Mouse (Mus musculus) ES-E14 (cell line): ENCODE results near the gene Slc17a3. TPM values are rescaled to one million over a fixed set of nuclear protein-coding genes. Genes with fewer than 3 reads are reported as not detected.

Source experiments
- DNase-seq: peaks from one replicate; pipeline ENCODE4 v3.0.0-alpha.2; 2013; ENCODE audit warnings: low read depth, low spot score
- H3K27ac ChIP-seq: 2 replicates; pipeline ENCODE4 v1.5.1; 2012; ENCODE audit warnings: low read depth, mild to moderate bottlenecking, low read length, moderate library complexity, mixed read lengths; ENCODE audit not compliant: poor library complexity, insufficient read depth, severe bottlenecking
- H3K36me3 ChIP-seq: 2 replicates; pipeline ENCODE4 v1.6.1; 2012; ENCODE audit warnings: mild to moderate bottlenecking, low read length, moderate library complexity, mixed read lengths; ENCODE audit not compliant: control insufficient read depth, poor library complexity, insufficient read depth, severe bottlenecking
- H3K4me1 ChIP-seq, 2 experiments: fragments of 150-350 bp in 1 of 2; sonication (generic) in 1 of 2; 2 replicates each; pipeline ENCODE4 v1.6.1; 2012; ENCODE audit warnings: low read length in 2 of 2, mild to moderate bottlenecking in 1 of 2, mixed read lengths in 1 of 2; ENCODE audit not compliant: control insufficient read depth in 2 of 2, insufficient read depth in 2 of 2, poor library complexity in 1 of 2
- H3K4me3 ChIP-seq, 2 experiments: fragments of 150-350 bp in 1 of 2; sonication (generic) in 1 of 2; 2 replicates each; pipeline ENCODE4 v1.5.1; 2012; ENCODE audit warnings: low read length in 2 of 2, low read depth in 1 of 2, mild to moderate bottlenecking in 1 of 2, mixed read lengths in 1 of 2; ENCODE audit not compliant: insufficient read depth in 1 of 2, poor library complexity in 1 of 2, severe bottlenecking in 1 of 2
- H3K9ac ChIP-seq: 2 replicates; pipeline ENCODE4 v1.6.1; 2012; ENCODE audit warnings: low read depth, mild to moderate bottlenecking, low read length, mixed read lengths; ENCODE audit not compliant: poor library complexity, insufficient read depth, severe bottlenecking
- H3K9me3 ChIP-seq: fragments of 150-350 bp; sonication (generic); 2 replicates; pipeline ENCODE4 v1.6.1; 2012; ENCODE audit warnings: low read depth, mild to moderate bottlenecking, low read length; ENCODE audit not compliant: control insufficient read depth, insufficient read depth
- CHD2 ChIP-seq: IDR thresholded peaks from 2 replicates; pipeline ENCODE4 v1.6.1; 2014; ENCODE audit warnings: mild to moderate bottlenecking, low read depth, low read length, inconsistent platforms
- HCFC1 ChIP-seq: IDR thresholded peaks from 2 replicates; pipeline ENCODE4 v1.6.1; 2012; ENCODE audit warnings: low read length, inconsistent platforms, borderline replicate concordance; ENCODE audit not compliant: insufficient read depth
- MAFK ChIP-seq: IDR thresholded peaks from 2 replicates; pipeline ENCODE4 v1.6.1; 2014; ENCODE audit warnings: mild to moderate bottlenecking, low read depth, low read length, inconsistent platforms; ENCODE audit not compliant: insufficient read depth
- ZC3H11A ChIP-seq: IDR thresholded peaks from 2 replicates; pipeline ENCODE4 v1.6.1; 2012; ENCODE audit warnings: low read depth, mild to moderate bottlenecking, inconsistent platforms, low read length, borderline replicate concordance
- ZNF384 ChIP-seq: IDR thresholded peaks from 2 replicates; pipeline ENCODE4 v1.6.1; 2012; ENCODE audit warnings: low read depth, low read length, inconsistent platforms
- in situ Hi-C, 2 experiments: fragments of 600-800 bp; cut with MboI; formaldehyde crosslinking; loops; one replicate each; pipeline ENCODE4 v1.15.1; 2025; ENCODE audit warnings: low sequenced_read_pairs in 2 of 2, inconsistent platforms in 1 of 2; ENCODE audit not compliant: unreplicated experiment in 2 of 2
- total RNA-seq: library from RNA; depleted of rRNA; stranded (reverse); fragments of 300-350 nt; gene quantifications from 2 replicates; pipeline ENCODE4 v1.2.3, GENCODE M21; 2012

Slc17a3 gene
- total RNA-seq, 1 experiment, result not detected

GRCm38 (mm10) chr13:23816148-23816547 lies 23.1 kb upstream of the Slc17a3 start:
- TF ChIP-seq ZNF384, result no peak
- TF ChIP-seq HCFC1, result no peak
- no peak for TF ChIP-seq MAFK
- Histone ChIP-seq H3K9ac (no peak overlapping the region), H3K36me3 (no peaks in the 10 kb centered on the region), H3K27ac (no peak overlapping the region), H3K4me1 (no peaks in the 10 kb centered on the region), H3K4me3 (no peak overlapping the region), H3K9me3 (no peaks in the 10 kb centered on the region)
- DNase-seq, result no peak
- in situ Hi-C loops, result no loop called here

GRCm38 (mm10) chr13:23820179-23820940 lies 18.9 kb upstream of the Slc17a3 start:
- Histone ChIP-seq H3K4me3 (no peak overlapping the region), H3K36me3 (no peaks in the 10 kb centered on the region), H3K4me1 (no peaks in the 10 kb centered on the region), H3K9ac (no peak overlapping the region), H3K9me3 (no peaks in the 10 kb centered on the region), H3K27ac (no peak overlapping the region)
- in situ Hi-C loops, result no loop called here
- DNase-seq, result no peak
- TF ChIP-seq ZNF384, result no peak
- TF ChIP-seq CHD2, result no peak
- TF ChIP-seq ZC3H11A, result no peak
- no peak for TF ChIP-seq HCFC1
- TF ChIP-seq MAFK, result no peak

- no peak overlapping the region for H3K9ac ChIP-seq
- no peaks in the 10 kb centered on the region for H3K9me3 ChIP-seq
- in situ Hi-C loops, result no loop called here
- no peaks in the 10 kb centered on the region for H3K4me1 ChIP-seq
- TF ChIP-seq ZC3H11A (no peak), ZNF384 (no peak), HCFC1 (no peak), CHD2 (no peak), MAFK (no peak)
- DNase-seq, result no peak
- no peak overlapping the region for H3K4me3 ChIP-seq
- no peak overlapping the region for H3K27ac ChIP-seq
- H3K36me3 ChIP-seq, result no peaks in the 10 kb centered on the region
Measured at GRCm38 (mm10) chr13:23822213-23822612, 17.0 kb upstream of the Slc17a3 start.

- Histone ChIP-seq H3K4me3 (no peak overlapping the region), H3K36me3 (no peaks in the 10 kb centered on the region), H3K9ac (no peak overlapping the region), H3K27ac (no peak overlapping the region), H3K4me1 (no peaks in the 10 kb centered on the region), H3K9me3 (no peaks in the 10 kb centered on the region)
- no peak for TF ChIP-seq HCFC1
- no peak for TF ChIP-seq ZNF384
- no peak for TF ChIP-seq CHD2
- no peak for TF ChIP-seq ZC3H11A
- 0 out of 2 replicates have a peak, but pooled peaks have one; percentile 32 for TF ChIP-seq MAFK
- DNase-seq, result no peak
- in situ Hi-C loops, result loop anchor here in 1 of 2 experiments (25.0 kb wide), 1 partner anchor 486 kb away; no protein-coding TSS in a partner anchor
Measured at GRCm38 (mm10) chr13:23826606-23827005, 12.6 kb upstream of the Slc17a3 start.

- H3K27ac ChIP-seq, result no peak overlapping the region
- no peaks in the 10 kb centered on the region for H3K4me1 ChIP-seq
- peak; percentile 47 for DNase-seq
- H3K4me3 ChIP-seq, result no peak overlapping the region
- peak; percentile 93 for TF ChIP-seq ZNF384
- peak; percentile 91 for TF ChIP-seq ZC3H11A
- 0 out of 2 replicates have a peak, but pooled peaks have one; percentile 16 for TF ChIP-seq MAFK
- no peak for TF ChIP-seq CHD2
- TF ChIP-seq HCFC1, result no peak
- no peak overlapping the region for H3K9ac ChIP-seq
- no peaks in the 10 kb centered on the region for H3K9me3 ChIP-seq
- no peaks in the 10 kb centered on the region for H3K36me3 ChIP-seq
- in situ Hi-C loops, result loop anchor here in 1 of 2 experiments (25.0 kb wide), 1 partner anchor 479 kb away; no protein-coding TSS in a partner anchor
Measured at GRCm38 (mm10) chr13:23833053-23833452, 6.2 kb upstream of the Slc17a3 start.
